Mouse (Mus musculus): ENCODE results near the gene Ambra1. TPM values are rescaled to one million over a fixed set of nuclear protein-coding genes. Genes with fewer than 3 reads are reported as not detected.

Ambra1 gene
- polyA plus RNA-seq, 1 experiment from 2014 or later, result 23.6 TPM

DNA sequence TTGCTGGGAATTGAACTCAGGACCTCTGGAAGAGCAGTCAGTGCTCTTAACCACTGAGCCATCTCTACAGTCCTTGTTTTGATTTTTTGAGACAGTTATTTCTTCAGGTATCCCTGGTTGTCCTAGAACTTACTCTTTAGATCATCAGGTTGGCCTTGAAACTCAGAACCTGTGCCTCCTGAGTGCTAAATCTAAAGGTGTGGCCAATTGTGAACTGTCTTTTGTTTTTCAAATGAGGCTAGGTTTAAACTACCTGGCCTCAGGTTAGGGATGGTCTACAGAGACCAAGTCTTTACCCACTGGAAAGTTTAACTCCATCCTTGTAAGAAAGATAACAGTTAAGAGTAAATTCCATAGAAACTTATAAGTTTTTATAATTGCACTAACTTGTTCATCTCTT lies 23.5 kb upstream of the Ambra1 start:
- Histone ChIP-seq H3K27me3 (ENCODE audit: control insufficient read depth, insufficient read depth, low read length) (no peaks in the 10 kb centered on the region), H3K4me1 (ENCODE audit: control insufficient read depth, insufficient read depth, low read length) (peaks cover 8% of the 10 kb centered on the region), H3K4me2 (ENCODE audit: low read depth, low read length) (no peak overlapping the region), H3K9ac (replicated peaks; ENCODE audit: low read depth, low read length) (no peak overlapping the region), H3K27ac (ENCODE audit: low read depth, low read length) (no peak overlapping the region), H3K36me3 (ENCODE audit: control insufficient read depth, insufficient read depth, low read length) (no peaks in the 10 kb centered on the region), H3K4me3 (ENCODE audit: low read depth, low read length) (no peak overlapping the region), H3K9me3 (ENCODE audit: control insufficient read depth, low read length) (no peaks in the 10 kb centered on the region)
- ATAC-seq (ENCODE audit: low read depth), result no peak

DNA sequence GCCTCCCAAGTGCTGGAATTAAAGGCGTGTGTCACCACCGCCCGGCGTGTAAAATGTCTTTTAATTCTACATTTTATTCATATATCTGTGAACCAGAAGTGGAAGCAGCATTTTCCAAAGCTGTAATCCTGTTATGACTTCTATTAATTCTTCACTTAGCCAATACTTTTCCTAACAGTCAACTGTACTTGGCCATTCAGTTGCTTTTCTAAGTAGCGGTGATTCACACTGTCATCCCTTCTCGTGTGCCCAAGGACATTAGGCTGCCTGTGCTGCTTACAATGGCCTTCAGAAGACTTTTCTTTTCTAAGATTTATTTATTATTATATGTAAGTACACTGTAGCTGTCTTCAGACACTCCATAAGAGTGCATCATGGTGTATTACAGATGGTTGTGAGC lies 21.6 kb upstream of the Ambra1 start:
- peaks cover 11% of the 10 kb centered on the region for H3K4me1 ChIP-seq (ENCODE audit: control insufficient read depth, insufficient read depth, low read length)
- H3K27me3 ChIP-seq (ENCODE audit: control insufficient read depth, insufficient read depth, low read length), result no peaks in the 10 kb centered on the region
- no peak overlapping the region for H3K4me2 ChIP-seq (ENCODE audit: low read depth, low read length)
- no peak overlapping the region for H3K27ac ChIP-seq (ENCODE audit: low read depth, low read length)
- 93% methylated on average over 6 of the region's 6 CpGs for WGBS
- H3K36me3 ChIP-seq (ENCODE audit: control insufficient read depth, insufficient read depth, low read length), result no peaks in the 10 kb centered on the region
- H3K9ac ChIP-seq (replicated peaks; ENCODE audit: low read depth, low read length), result no peak overlapping the region
- no peak overlapping the region for H3K4me3 ChIP-seq (ENCODE audit: low read depth, low read length)
- H3K9me3 ChIP-seq (ENCODE audit: control insufficient read depth, low read length), result no peaks in the 10 kb centered on the region
- no peak for ATAC-seq (ENCODE audit: low read depth)

- no peaks in the 10 kb centered on the region for H3K27me3 ChIP-seq (ENCODE audit: control insufficient read depth, insufficient read depth, low read length)
- H3K4me1 ChIP-seq (ENCODE audit: control insufficient read depth, insufficient read depth, low read length), result peaks cover 11% of the 10 kb centered on the region
- H3K9ac ChIP-seq (replicated peaks; ENCODE audit: low read depth, low read length), result peak within 1 kb of the TSS; percentile 70
- H3K4me3 ChIP-seq (ENCODE audit: low read depth, low read length), result peak within 1 kb of the TSS; percentile 85
- peak; percentile 99 for ATAC-seq (ENCODE audit: low read depth)
- H3K9me3 ChIP-seq (ENCODE audit: control insufficient read depth, low read length), result no peaks in the 10 kb centered on the region
- H3K4me2 ChIP-seq (ENCODE audit: low read depth, low read length), result peak within 1 kb of the TSS; percentile 88
- under 1% methylated on average over 66 of the region's 66 CpGs for WGBS
- peak within 1 kb of the TSS; percentile 70 for H3K27ac ChIP-seq (ENCODE audit: low read depth, low read length)
- no peaks in the 10 kb centered on the region for H3K36me3 ChIP-seq (ENCODE audit: control insufficient read depth, insufficient read depth, low read length)
Measured at GRCm38 (mm10) chr2:91710272-91711234, 19.4 kb upstream of the Ambra1 start, which contains the start of the genes Atg13 and Harbi1. Gene Atg13, minus strand, starts transcription at chr2:91710576. Gene Harbi1, plus strand, starts transcription at chr2:91710852.

- peak overlapping the region; percentile 70 for H3K9ac ChIP-seq (replicated peaks; ENCODE audit: low read depth, low read length)
- 10% methylated on average over 8 of the region's 8 CpGs for WGBS
- peak overlapping the region; percentile 70 for H3K27ac ChIP-seq (ENCODE audit: low read depth, low read length)
- peaks cover 11% of the 10 kb centered on the region for H3K4me1 ChIP-seq (ENCODE audit: control insufficient read depth, insufficient read depth, low read length)
- H3K9me3 ChIP-seq (ENCODE audit: control insufficient read depth, low read length), result no peaks in the 10 kb centered on the region
- H3K4me2 ChIP-seq (ENCODE audit: low read depth, low read length), result peak overlapping the region; percentile 88
- no peak for ATAC-seq (ENCODE audit: low read depth)
- peak overlapping the region; percentile 85 for H3K4me3 ChIP-seq (ENCODE audit: low read depth, low read length)
- no peaks in the 10 kb centered on the region for H3K36me3 ChIP-seq (ENCODE audit: control insufficient read depth, insufficient read depth, low read length)
- H3K27me3 ChIP-seq (ENCODE audit: control insufficient read depth, insufficient read depth, low read length), result no peaks in the 10 kb centered on the region
Measured at GRCm38 (mm10) chr2:91711256-91711925, 18.5 kb upstream of the Ambra1 start.

DNA sequence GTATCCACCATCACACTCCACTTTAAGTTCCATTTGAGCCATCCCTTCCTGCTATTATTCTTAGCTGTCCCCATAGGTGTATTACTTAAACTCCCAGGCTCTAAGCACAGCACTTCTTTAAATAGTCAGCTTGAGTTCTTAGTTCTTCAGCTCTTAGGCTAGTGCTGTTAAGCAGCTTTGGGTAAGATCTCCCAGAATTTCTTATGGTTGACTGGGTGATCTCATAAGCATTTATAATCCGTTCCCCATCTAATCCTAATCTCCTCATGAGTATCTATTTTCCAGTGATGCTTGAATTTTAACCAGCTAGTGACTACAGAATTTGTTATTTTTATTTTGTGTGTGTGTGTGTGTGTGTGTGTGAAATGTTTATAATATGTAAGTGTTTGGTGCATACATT lies 15.0 kb upstream of the Ambra1 start:
- Histone ChIP-seq H3K27ac (ENCODE audit: low read depth, low read length) (no peak overlapping the region), H3K4me3 (ENCODE audit: low read depth, low read length) (no peak overlapping the region), H3K9ac (replicated peaks; ENCODE audit: low read depth, low read length) (no peak overlapping the region), H3K9me3 (ENCODE audit: control insufficient read depth, low read length) (no peaks in the 10 kb centered on the region), H3K36me3 (ENCODE audit: control insufficient read depth, insufficient read depth, low read length) (0 out of 2 replicates have a peak, but pooled peaks cover 3% of the 10 kb centered on the region), H3K4me2 (ENCODE audit: low read depth, low read length) (no peak overlapping the region), H3K4me1 (ENCODE audit: control insufficient read depth, insufficient read depth, low read length) (peaks cover 5% of the 10 kb centered on the region), H3K27me3 (ENCODE audit: control insufficient read depth, insufficient read depth, low read length) (no peaks in the 10 kb centered on the region)
- 87% methylated on average over 1 of the region's 1 CpGs for WGBS
- no peak for ATAC-seq (ENCODE audit: low read depth)

GRCm38 (mm10) chr2:91718276-91718675 lies 11.7 kb upstream of the Ambra1 start:
- H3K4me1 ChIP-seq (ENCODE audit: control insufficient read depth, insufficient read depth, low read length), result no peaks in the 10 kb centered on the region
- no peak overlapping the region for H3K4me3 ChIP-seq (ENCODE audit: low read depth, low read length)
- WGBS, result 86% methylated on average over 6 of the region's 6 CpGs
- ATAC-seq (ENCODE audit: low read depth), result no peak
- no peak overlapping the region for H3K4me2 ChIP-seq (ENCODE audit: low read depth, low read length)
- peaks cover 7% of the 10 kb centered on the region; the same call in 1 of the 2 replicates for H3K36me3 ChIP-seq (ENCODE audit: control insufficient read depth, insufficient read depth, low read length)
- H3K27me3 ChIP-seq (ENCODE audit: control insufficient read depth, insufficient read depth, low read length), result no peaks in the 10 kb centered on the region
- no peak overlapping the region for H3K9ac ChIP-seq (replicated peaks; ENCODE audit: low read depth, low read length)
- H3K27ac ChIP-seq (ENCODE audit: low read depth, low read length), result no peak overlapping the region
- no peaks in the 10 kb centered on the region for H3K9me3 ChIP-seq (ENCODE audit: control insufficient read depth, low read length)

GRCm38 (mm10) chr2:91723382-91723781 lies 6.6 kb upstream of the Ambra1 start:
- Histone ChIP-seq H3K9ac (replicated peaks; ENCODE audit: low read depth, low read length) (no peak overlapping the region), H3K9me3 (ENCODE audit: control insufficient read depth, low read length) (no peaks in the 10 kb centered on the region), H3K4me3 (ENCODE audit: low read depth, low read length) (no peak overlapping the region), H3K4me1 (ENCODE audit: control insufficient read depth, insufficient read depth, low read length) (no peaks in the 10 kb centered on the region), H3K27ac (ENCODE audit: low read depth, low read length) (no peak overlapping the region), H3K27me3 (ENCODE audit: control insufficient read depth, insufficient read depth, low read length) (no peaks in the 10 kb centered on the region), H3K36me3 (ENCODE audit: control insufficient read depth, insufficient read depth, low read length) (peaks cover 7% of the 10 kb centered on the region; the same call in 1 of the 2 replicates), H3K4me2 (ENCODE audit: low read depth, low read length) (no peak overlapping the region)
- ATAC-seq (ENCODE audit: low read depth), result no peak
- WGBS, result 77% methylated on average over 4 of the region's 4 CpGs

DNA sequence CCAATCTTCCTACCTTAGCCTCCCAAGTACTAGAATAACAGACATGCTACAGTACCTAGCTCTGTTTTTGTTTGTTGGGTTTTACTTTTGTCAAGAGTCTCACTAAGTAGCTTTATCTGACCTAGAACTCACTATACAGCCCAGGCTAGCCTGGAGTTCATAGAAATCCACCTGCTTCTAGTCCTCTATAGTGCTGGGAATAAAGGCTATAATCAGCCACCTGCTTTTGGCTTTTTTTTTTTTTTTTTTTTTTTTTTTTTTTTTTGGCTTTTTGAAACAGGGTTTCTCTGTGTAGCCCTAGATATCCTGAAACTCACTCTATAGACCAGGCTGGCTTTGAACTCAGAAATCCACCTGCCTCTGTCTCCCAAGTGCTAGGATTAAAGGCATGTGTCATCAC lies 6.0 kb upstream of the Ambra1 start:
- Histone ChIP-seq H3K9me3 (ENCODE audit: control insufficient read depth, low read length) (no peaks in the 10 kb centered on the region), H3K4me3 (ENCODE audit: low read depth, low read length) (no peak overlapping the region), H3K4me1 (ENCODE audit: control insufficient read depth, insufficient read depth, low read length) (no peaks in the 10 kb centered on the region), H3K4me2 (ENCODE audit: low read depth, low read length) (no peak overlapping the region), H3K27ac (ENCODE audit: low read depth, low read length) (no peak overlapping the region), H3K36me3 (ENCODE audit: control insufficient read depth, insufficient read depth, low read length) (peaks cover 7% of the 10 kb centered on the region; the same call in 1 of the 2 replicates), H3K9ac (replicated peaks; ENCODE audit: low read depth, low read length) (no peak overlapping the region), H3K27me3 (ENCODE audit: control insufficient read depth, insufficient read depth, low read length) (no peaks in the 10 kb centered on the region)
- no peak for ATAC-seq (ENCODE audit: low read depth)

GRCm38 (mm10) chr2:91724716-91725115 lies 5.2 kb upstream of the Ambra1 start:
- Histone ChIP-seq H3K36me3 (ENCODE audit: control insufficient read depth, insufficient read depth, low read length) (peaks cover 4% of the 10 kb centered on the region; the same call in 1 of the 2 replicates), H3K4me2 (ENCODE audit: low read depth, low read length) (no peak overlapping the region), H3K9me3 (ENCODE audit: control insufficient read depth, low read length) (no peaks in the 10 kb centered on the region), H3K9ac (replicated peaks; ENCODE audit: low read depth, low read length) (no peak overlapping the region), H3K4me3 (ENCODE audit: low read depth, low read length) (no peak overlapping the region), H3K27ac (ENCODE audit: low read depth, low read length) (no peak overlapping the region), H3K27me3 (ENCODE audit: control insufficient read depth, insufficient read depth, low read length) (no peaks in the 10 kb centered on the region), H3K4me1 (ENCODE audit: control insufficient read depth, insufficient read depth, low read length) (no peaks in the 10 kb centered on the region)
- no peak for ATAC-seq (ENCODE audit: low read depth)
- WGBS, result 74% methylated on average over 2 of the region's 2 CpGs

Data from neural tube, embryonic 14.5 days (tissue).